Mouse (Mus musculus): ENCODE measurements around the gene Actr10. TPM values are rescaled to one million over a fixed set of nuclear protein-coding genes. Genes with fewer than 3 reads are reported as not detected.
A peak's percentile ranks its signal among the peaks of the same experiment; 100 is the strongest.

The Actr10 gene
- polyA plus RNA-seq, 1 experiment from 2014 or later = 213 TPM

DNA sequence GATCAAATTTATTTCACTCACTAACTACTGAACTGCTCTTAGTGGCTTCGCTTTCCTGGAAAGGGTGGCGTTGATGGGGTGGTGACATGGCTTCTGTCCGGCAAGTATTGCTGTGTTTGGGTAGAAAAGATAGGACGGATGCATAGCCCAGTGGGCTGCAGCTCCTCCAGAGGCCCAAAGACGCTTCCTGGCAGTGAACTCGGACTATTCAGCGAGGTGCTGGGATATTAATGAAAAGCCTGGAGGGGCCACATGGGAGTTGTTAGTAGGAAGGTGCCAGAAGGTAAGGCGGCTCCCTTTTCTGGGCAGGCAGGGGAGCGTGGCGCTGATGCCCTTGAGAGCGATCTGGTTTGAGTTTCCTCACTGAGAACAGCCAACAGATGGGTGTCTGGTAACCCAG lies 30.0 kb upstream of the Actr10 start:
- Histone ChIP-seq H3K27ac (ENCODE audit: low read length) (no peak overlapping the region), H3K27me3 (replicated peaks; ENCODE audit: control insufficient read depth, insufficient read depth, low read length) (no peaks in the 10 kb centered on the region), H3K9ac (ENCODE audit: low read depth, low read length) (no peak overlapping the region), H3K9me3 (ENCODE audit: control insufficient read depth, low read length) (no peaks in the 10 kb centered on the region), H3K4me2 (ENCODE audit: low read depth, low read length) (no peak overlapping the region), H3K36me3 (ENCODE audit: control insufficient read depth, insufficient read depth, low read length) (no peaks in the 10 kb centered on the region), H3K4me3 (ENCODE audit: low read length) (no peak overlapping the region), H3K4me1 (ENCODE audit: control insufficient read depth, insufficient read depth, low read length) (no peaks in the 10 kb centered on the region)
- 88% methylated on average over 11 of the region's 11 CpGs for WGBS
- no peak for ATAC-seq

DNA sequence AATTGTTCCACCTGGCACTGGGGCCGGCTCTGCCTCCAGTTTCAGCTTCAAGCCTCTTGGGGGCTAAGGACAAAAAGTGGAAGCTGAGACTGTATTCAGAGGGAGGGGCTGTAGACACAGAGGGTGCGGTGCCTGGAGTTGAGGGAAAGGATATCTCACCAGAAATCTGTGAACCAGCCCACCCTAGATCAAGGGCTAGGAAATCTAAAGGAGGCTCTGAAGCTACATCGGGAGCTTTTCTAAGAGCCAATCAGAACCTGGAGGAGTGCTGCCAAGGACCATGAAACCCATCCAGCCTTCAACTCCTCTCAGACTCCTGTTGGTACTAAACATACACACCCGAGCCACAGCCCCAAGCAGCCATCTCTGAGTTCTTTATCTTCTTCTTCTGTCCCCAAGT lies 29.6 kb upstream of the Actr10 start:
- Histone ChIP-seq H3K4me1 (ENCODE audit: control insufficient read depth, insufficient read depth, low read length) (no peaks in the 10 kb centered on the region), H3K4me2 (ENCODE audit: low read depth, low read length) (no peak overlapping the region), H3K27ac (ENCODE audit: low read length) (no peak overlapping the region), H3K27me3 (replicated peaks; ENCODE audit: control insufficient read depth, insufficient read depth, low read length) (no peaks in the 10 kb centered on the region), H3K9ac (ENCODE audit: low read depth, low read length) (no peak overlapping the region), H3K9me3 (ENCODE audit: control insufficient read depth, low read length) (no peaks in the 10 kb centered on the region), H3K4me3 (ENCODE audit: low read length) (no peak overlapping the region), H3K36me3 (ENCODE audit: control insufficient read depth, insufficient read depth, low read length) (no peaks in the 10 kb centered on the region)
- 82% methylated on average over 4 of the region's 4 CpGs for WGBS
- no peak for ATAC-seq

DNA sequence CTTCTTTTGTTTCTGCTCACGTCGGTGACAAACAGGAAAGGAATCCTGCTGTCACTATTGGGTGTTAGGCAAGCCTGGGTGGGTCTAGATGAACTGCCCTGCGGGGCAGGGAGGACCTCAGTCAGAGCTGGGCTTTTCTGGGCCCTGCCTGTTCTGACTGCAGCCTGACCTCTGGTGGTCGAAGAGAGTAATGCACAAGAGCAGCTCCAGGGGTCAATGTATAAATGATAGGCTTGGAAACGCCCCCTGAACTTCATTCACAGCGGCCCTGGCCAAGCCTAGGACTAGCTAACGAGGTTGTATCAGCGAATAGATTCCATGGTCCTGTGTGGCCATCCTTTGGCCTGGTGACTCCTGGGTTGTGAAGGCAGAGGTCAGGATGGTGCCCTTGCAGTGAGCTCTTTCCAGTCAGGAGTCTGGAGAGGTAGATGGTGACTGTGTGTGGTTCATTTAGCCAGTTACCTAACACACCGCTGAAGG lies 27.4 kb upstream of the Actr10 start:
- H3K9me3 ChIP-seq (ENCODE audit: control insufficient read depth, low read length) = no peaks in the 10 kb centered on the region
- no peak overlapping the region for H3K27ac ChIP-seq (ENCODE audit: low read length)
- 13% methylated on average over 9 of the region's 9 CpGs for WGBS
- H3K27me3 ChIP-seq (replicated peaks; ENCODE audit: control insufficient read depth, insufficient read depth, low read length) = no peaks in the 10 kb centered on the region
- H3K9ac ChIP-seq (ENCODE audit: low read depth, low read length) = no peak overlapping the region
- H3K4me3 ChIP-seq (ENCODE audit: low read length) = no peak overlapping the region
- no peaks in the 10 kb centered on the region for H3K4me1 ChIP-seq (ENCODE audit: control insufficient read depth, insufficient read depth, low read length)
- peak; percentile 62 for ATAC-seq
- no peaks in the 10 kb centered on the region for H3K36me3 ChIP-seq (ENCODE audit: control insufficient read depth, insufficient read depth, low read length)
- H3K4me2 ChIP-seq (ENCODE audit: low read depth, low read length) = no peak overlapping the region

DNA sequence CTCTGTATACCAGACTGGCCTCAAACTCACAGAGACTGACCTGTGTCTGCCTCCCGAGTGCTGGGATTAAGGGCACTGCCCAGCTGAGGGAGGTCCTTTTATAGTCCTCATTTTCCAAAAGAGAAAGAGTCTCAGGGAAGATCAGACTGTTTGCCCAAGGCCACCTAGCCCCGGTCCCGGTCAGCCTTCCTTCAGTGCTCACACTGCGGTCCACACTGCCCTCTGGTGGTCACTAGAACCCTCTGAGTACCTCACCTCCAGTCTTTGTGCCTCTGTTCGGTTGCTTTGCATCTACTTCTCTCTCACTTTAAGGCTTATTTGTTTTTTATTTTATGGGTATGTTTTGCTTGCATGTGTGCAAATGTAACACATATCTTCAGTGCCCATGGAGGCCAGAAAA lies 26.6 kb upstream of the Actr10 start:
- peak; percentile 63; the same call in 1 of the 2 replicates for ATAC-seq
- no peak overlapping the region for H3K4me2 ChIP-seq (ENCODE audit: low read depth, low read length)
- no peaks in the 10 kb centered on the region for H3K4me1 ChIP-seq (ENCODE audit: control insufficient read depth, insufficient read depth, low read length)
- no peak overlapping the region for H3K27ac ChIP-seq (ENCODE audit: low read length)
- 10% methylated on average over 5 of the region's 5 CpGs for whole genome bisulfite sequencing
- H3K36me3 ChIP-seq (ENCODE audit: control insufficient read depth, insufficient read depth, low read length) = no peaks in the 10 kb centered on the region
- H3K4me3 ChIP-seq (ENCODE audit: low read length) = no peak overlapping the region
- no peaks in the 10 kb centered on the region for H3K27me3 ChIP-seq (replicated peaks; ENCODE audit: control insufficient read depth, insufficient read depth, low read length)
- H3K9ac ChIP-seq (ENCODE audit: low read depth, low read length) = no peak overlapping the region
- no peaks in the 10 kb centered on the region for H3K9me3 ChIP-seq (ENCODE audit: control insufficient read depth, low read length)

DNA sequence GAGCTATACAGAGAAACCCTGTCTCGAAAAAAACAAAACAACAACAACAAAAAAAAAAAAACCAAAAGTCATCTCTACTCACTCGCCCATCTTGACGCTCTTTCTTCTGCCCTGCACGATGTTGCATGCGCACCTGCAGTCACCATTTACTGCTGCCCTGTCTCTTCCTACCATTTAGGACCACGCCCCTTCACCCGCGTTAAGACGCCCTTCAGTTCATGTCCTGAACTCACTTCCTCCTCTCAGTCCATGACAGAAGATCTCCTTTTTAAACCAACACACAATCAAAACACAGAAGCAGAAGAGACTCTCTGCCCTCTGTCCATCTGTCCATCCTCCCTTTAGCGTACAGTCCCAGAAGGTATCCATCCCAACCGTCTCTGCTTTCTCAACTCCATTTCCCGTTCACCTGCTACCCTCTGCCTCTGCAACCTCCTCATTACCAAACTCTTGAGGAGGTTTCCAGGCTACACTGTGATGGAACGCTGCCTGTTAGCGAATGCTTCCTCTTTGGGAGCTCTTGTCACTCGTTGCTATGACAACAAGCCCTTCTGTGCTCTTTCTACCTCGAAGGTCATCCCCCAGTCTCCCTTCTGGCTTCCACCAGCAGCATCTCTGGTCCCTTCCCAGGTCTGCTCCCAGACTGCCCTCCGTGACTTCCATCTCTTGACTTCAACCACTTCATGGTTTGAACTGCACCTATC lies 25.8 kb upstream of the Actr10 start:
- ATAC-seq = no peak

GRCm38 (mm10) chr12:70913429-70913828 lies 24.2 kb upstream of the Actr10 start:
- 46% methylated on average over 3 of the region's 3 CpGs for WGBS
- Histone ChIP-seq H3K27ac (ENCODE audit: low read length) (no peak overlapping the region), H3K9ac (ENCODE audit: low read depth, low read length) (no peak overlapping the region), H3K36me3 (ENCODE audit: control insufficient read depth, insufficient read depth, low read length) (no peaks in the 10 kb centered on the region), H3K4me1 (ENCODE audit: control insufficient read depth, insufficient read depth, low read length) (no peaks in the 10 kb centered on the region), H3K4me3 (ENCODE audit: low read length) (no peak overlapping the region), H3K27me3 (replicated peaks; ENCODE audit: control insufficient read depth, insufficient read depth, low read length) (no peaks in the 10 kb centered on the region), H3K9me3 (ENCODE audit: control insufficient read depth, low read length) (no peaks in the 10 kb centered on the region), H3K4me2 (ENCODE audit: low read depth, low read length) (no peak overlapping the region)
- ATAC-seq = no peak

More for the DNA sequence above, 25.8 kb upstream of the Actr10 start:
- Histone ChIP-seq H3K4me1 (ENCODE audit: control insufficient read depth, insufficient read depth, low read length) (no peaks in the 10 kb centered on the region), H3K4me2 (ENCODE audit: low read depth, low read length) (no peak overlapping the region), H3K27me3 (replicated peaks; ENCODE audit: control insufficient read depth, insufficient read depth, low read length) (no peaks in the 10 kb centered on the region), H3K4me3 (ENCODE audit: low read length) (no peak overlapping the region), H3K27ac (ENCODE audit: low read length) (no peak overlapping the region), H3K9me3 (ENCODE audit: control insufficient read depth, low read length) (no peaks in the 10 kb centered on the region), H3K36me3 (ENCODE audit: control insufficient read depth, insufficient read depth, low read length) (no peaks in the 10 kb centered on the region), H3K9ac (ENCODE audit: low read depth, low read length) (no peak overlapping the region)
- 68% methylated on average over 17 of the region's 17 CpGs for WGBS

DNA sequence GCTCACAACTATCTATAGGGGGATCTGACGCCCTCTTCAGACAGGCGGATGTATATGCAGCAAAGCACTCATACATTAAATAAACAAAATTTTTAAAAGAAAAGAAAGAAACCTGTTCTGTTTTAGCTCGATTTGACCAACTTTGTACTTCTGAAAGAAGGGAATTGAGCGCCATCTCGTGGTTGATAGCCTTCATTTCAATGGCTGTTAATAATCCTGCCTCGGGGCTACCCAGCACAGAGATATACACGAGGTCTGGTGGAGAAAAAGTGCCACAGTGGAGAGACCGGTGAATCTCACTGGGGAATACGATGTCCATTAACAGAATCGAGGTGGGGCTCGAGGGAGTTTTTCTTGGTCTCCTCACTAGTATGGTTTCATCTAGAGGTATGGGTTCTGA lies 23.3 kb upstream of the Actr10 start:
- Histone ChIP-seq H3K27me3 (replicated peaks; ENCODE audit: control insufficient read depth, insufficient read depth, low read length) (no peaks in the 10 kb centered on the region), H3K4me2 (ENCODE audit: low read depth, low read length) (no peak overlapping the region), H3K36me3 (ENCODE audit: control insufficient read depth, insufficient read depth, low read length) (no peaks in the 10 kb centered on the region), H3K9ac (ENCODE audit: low read depth, low read length) (no peak overlapping the region), H3K4me1 (ENCODE audit: control insufficient read depth, insufficient read depth, low read length) (no peaks in the 10 kb centered on the region), H3K27ac (ENCODE audit: low read length) (no peak overlapping the region), H3K4me3 (ENCODE audit: low read length) (no peak overlapping the region), H3K9me3 (ENCODE audit: control insufficient read depth, low read length) (no peaks in the 10 kb centered on the region)
- no peak for ATAC-seq
- WGBS = 52% methylated on average over 11 of the region's 11 CpGs

DNA sequence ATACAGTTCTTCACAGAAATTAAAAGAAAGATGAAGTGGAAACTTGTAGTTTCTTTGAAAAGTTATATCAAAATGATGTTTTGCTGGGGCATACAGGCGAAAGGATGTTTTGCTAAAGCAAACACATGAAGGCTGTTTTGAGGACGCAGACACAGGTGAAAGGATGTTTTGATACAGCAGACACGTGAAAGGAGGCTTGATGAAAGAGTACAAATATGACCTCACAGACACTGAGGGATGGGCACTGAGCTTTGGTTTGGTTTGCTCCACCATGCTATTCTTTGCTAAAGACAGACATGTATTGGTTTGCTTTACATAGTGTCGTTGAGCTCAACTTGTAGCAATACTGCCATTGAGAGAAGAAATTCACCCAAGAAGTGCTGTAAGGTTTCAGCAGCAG lies 7.9 kb upstream of the Actr10 start:
- ATAC-seq = no peak
- Histone ChIP-seq H3K27ac (ENCODE audit: low read length) (no peak overlapping the region), H3K4me3 (ENCODE audit: low read length) (no peak overlapping the region), H3K27me3 (replicated peaks; ENCODE audit: control insufficient read depth, insufficient read depth, low read length) (no peaks in the 10 kb centered on the region), H3K4me1 (ENCODE audit: control insufficient read depth, insufficient read depth, low read length) (no peaks in the 10 kb centered on the region), H3K4me2 (ENCODE audit: low read depth, low read length) (no peak overlapping the region), H3K36me3 (ENCODE audit: control insufficient read depth, insufficient read depth, low read length) (no peaks in the 10 kb centered on the region), H3K9me3 (ENCODE audit: control insufficient read depth, low read length) (no peaks in the 10 kb centered on the region), H3K9ac (ENCODE audit: low read depth, low read length) (no peak overlapping the region)
- 78% methylated on average over 4 of the region's 4 CpGs for WGBS

DNA sequence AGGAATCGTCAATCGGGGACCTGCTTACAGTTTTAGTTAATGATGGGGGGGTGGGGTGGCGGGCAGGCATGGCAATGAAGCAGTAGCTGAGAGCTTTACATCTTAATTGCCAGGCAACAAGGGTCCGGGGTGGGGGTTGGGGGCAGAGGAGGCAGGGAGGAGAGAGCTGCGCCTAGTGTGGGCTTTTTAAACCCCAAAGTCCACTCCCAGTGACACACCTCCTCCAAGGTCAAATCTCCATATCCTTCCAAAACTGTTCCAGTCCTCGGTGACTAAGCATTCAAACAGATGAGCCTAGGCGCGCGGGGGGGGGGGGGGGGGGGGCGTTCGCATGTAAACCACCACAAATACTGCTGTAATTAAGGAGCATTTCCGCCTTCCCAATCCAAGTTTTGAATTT lies 507 bp upstream of the Actr10 start:
- H3K36me3 ChIP-seq (ENCODE audit: control insufficient read depth, insufficient read depth, low read length) = no peaks in the 10 kb centered on the region
- H3K9ac ChIP-seq (ENCODE audit: low read depth, low read length) = peak overlapping the region; percentile 93
- H3K9me3 ChIP-seq (ENCODE audit: control insufficient read depth, low read length) = no peaks in the 10 kb centered on the region
- no peaks in the 10 kb centered on the region for H3K27me3 ChIP-seq (replicated peaks; ENCODE audit: control insufficient read depth, insufficient read depth, low read length)
- H3K4me1 ChIP-seq (ENCODE audit: control insufficient read depth, insufficient read depth, low read length) = no peaks in the 10 kb centered on the region
- peak overlapping the region; percentile 87 for H3K4me3 ChIP-seq (ENCODE audit: low read length)
- H3K27ac ChIP-seq (ENCODE audit: low read length) = peak overlapping the region; percentile 88
- H3K4me2 ChIP-seq (ENCODE audit: low read depth, low read length) = peak overlapping the region; percentile 52
- ATAC-seq = peak; percentile 52
- 26% methylated on average over 9 of the region's 12 CpGs for WGBS

- H3K4me1 ChIP-seq (ENCODE audit: control insufficient read depth, insufficient read depth, low read length) = no peaks in the 10 kb centered on the region
- no peaks in the 10 kb centered on the region for H3K9me3 ChIP-seq (ENCODE audit: control insufficient read depth, low read length)
- no peaks in the 10 kb centered on the region for H3K27me3 ChIP-seq (replicated peaks; ENCODE audit: control insufficient read depth, insufficient read depth, low read length)
- no peak overlapping the region for H3K4me2 ChIP-seq (ENCODE audit: low read depth, low read length)
- H3K27ac ChIP-seq (ENCODE audit: low read length) = no peak overlapping the region
- 93% methylated on average over 7 of the region's 7 CpGs for WGBS
- no peak overlapping the region for H3K4me3 ChIP-seq (ENCODE audit: low read length)
- H3K9ac ChIP-seq (ENCODE audit: low read depth, low read length) = no peak overlapping the region
- H3K36me3 ChIP-seq (ENCODE audit: control insufficient read depth, insufficient read depth, low read length) = peaks cover 4% of the 10 kb centered on the region
- ATAC-seq = no peak
Observed at GRCm38 (mm10) chr12:70940806-70941205, 3.1 kb downstream of the Actr10 start.

Measured in intestine, embryonic 16.5 days (tissue).